Mouse (Mus musculus) erythroblast, embryonic 14.5 days (primary cell): ENCODE results near the gene Rita1.

ENCODE experiments used
- GATA1 ChIP-seq: IDR thresholded peaks from 2 replicates; pipeline ENCODE4 v1.6.1; 2012; ENCODE audit warnings: low read length, inconsistent platforms, mixed read lengths
- TAL1 ChIP-seq: IDR thresholded peaks from 3 replicates; pipeline ENCODE4 v1.6.1; 2012; ENCODE audit warnings: low read length, inconsistent platforms, mixed read lengths

DNA sequence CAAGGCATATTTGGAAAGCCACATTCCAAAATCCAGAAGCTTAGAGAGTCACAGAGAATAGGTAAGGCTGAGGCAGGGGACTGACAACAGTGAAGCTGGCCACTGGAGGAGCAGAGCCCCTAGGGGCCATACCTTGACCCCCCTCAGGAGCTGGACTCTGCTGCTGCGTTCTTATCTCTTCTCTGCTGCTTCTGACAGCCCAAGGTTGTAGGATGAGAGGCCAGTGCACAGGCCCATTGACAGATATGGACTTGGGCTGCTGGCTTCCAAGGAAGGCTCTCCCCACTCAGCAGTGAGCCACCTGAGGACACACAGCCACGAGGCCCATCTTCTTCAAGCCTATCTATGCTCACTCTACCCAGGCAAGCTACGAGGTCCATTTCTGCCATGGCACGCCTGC lies 43.4 kb downstream of the Rita1 start:
- TF ChIP-seq TAL1 (no peak), GATA1 (no peak)
